Mouse (Mus musculus): ENCODE data around the gene Usp4.
A peak's percentile ranks its signal among the peaks of the same experiment; 100 is the strongest.

GRCm38 (mm10) chr9:108341139-108341475 is 6.5 kb upstream of the Usp4 start:
- TF ChIP-seq POLR2AphosphoS2 (IDR thresholded peaks at IDR 0.05; ENCODE audit: insufficient read length, low read depth) (peak; percentile 13), MAX (IDR thresholded peaks at IDR 0.05; ENCODE audit: low read depth) (no peak), E2F4 (IDR thresholded peaks at IDR 0.05; ENCODE audit: insufficient read depth) (no peak), POLR2A (IDR thresholded peaks at IDR 0.05; ENCODE audit: insufficient read length, low read depth) (no peak)

Measured in myocyte (in vitro differentiated cells).